Mouse (Mus musculus) limb, embryonic 11.5 days (tissue): ENCODE measurements around the gene H2-Ab1. TPM values are rescaled to one million over a fixed set of nuclear protein-coding genes. Genes with fewer than 3 reads are reported as not detected.
"Not testable (repeated sequence)": the region's sequence is repeated elsewhere in the genome, so short reads cannot be mapped to it uniquely, and the experiment has no call there.

Source experiments
- ATAC-seq: fragments of 200-750 bp; cut with Nextera tagmentation; 2 replicates; pipeline ENCODE4 v1.8.0; 2017; ENCODE audit warnings: low read depth; ENCODE audit not compliant: insufficient number of reproducible peaks, low FRiP score, low TSS enrichment
- DNase-seq: peaks from one replicate; pipeline ENCODE4 v3.0.0-alpha.2; 2015; ENCODE audit warnings: low spot score
- H3K27ac ChIP-seq: fragments of 300-500 bp; sonication (generic); replicated peaks from 2 replicates; pipeline ENCODE4 v1.5.1; 2014; ENCODE audit warnings: low read depth, mild to moderate bottlenecking, low read length
- H3K27me3 ChIP-seq: fragments of 300-500 bp; sonication (generic); 2 replicates; pipeline ENCODE4 v1.6.1; 2014; ENCODE audit warnings: mild to moderate bottlenecking, low read length, mixed read lengths; ENCODE audit not compliant: control insufficient read depth, insufficient read depth
- H3K36me3 ChIP-seq: fragments of 300-500 bp; sonication (generic); 2 replicates; pipeline ENCODE4 v1.6.1; 2014; ENCODE audit warnings: mild to moderate bottlenecking, low read length, moderate library complexity, mixed read lengths; ENCODE audit not compliant: control insufficient read depth, insufficient read depth
- H3K4me1 ChIP-seq: fragments of 300-500 bp; sonication (generic); 2 replicates; pipeline ENCODE4 v1.6.1; 2014; ENCODE audit warnings: low read length, mixed read lengths; ENCODE audit not compliant: control insufficient read depth, insufficient read depth
- H3K4me2 ChIP-seq: fragments of 300-500 bp; sonication (generic); 2 replicates; pipeline ENCODE4 v1.6.1; 2014; ENCODE audit warnings: low read depth, mild to moderate bottlenecking, moderate library complexity; ENCODE audit not compliant: severe bottlenecking
- H3K4me3 ChIP-seq: fragments of 300-500 bp; sonication (generic); 2 replicates; pipeline ENCODE4 v1.5.1; 2014; ENCODE audit warnings: low read depth, low read length
- H3K9ac ChIP-seq: fragments of 300-500 bp; sonication (generic); 2 replicates; pipeline ENCODE4 v1.6.1; 2014; ENCODE audit warnings: mild to moderate bottlenecking, low read length
- H3K9me3 ChIP-seq: fragments of 300-500 bp; sonication (generic); 2 replicates; pipeline ENCODE4 v1.6.1; 2016; ENCODE audit warnings: low read length; ENCODE audit not compliant: control insufficient read depth
- WGBS: fragments of 180-500 bp; shearing (Covaris S2); extraction: QIAGEN DNeasy Blood & Tissue Kit; methylation state at CpG from one replicate; pipeline ENCODE4 v1.1.7; 2014; 5-methylcytosine and 5-hydroxymethylcytosine counted together
- polyA plus RNA-seq: library from polyadenylated mRNA; unstranded; fragments of >200 nt; fragmentation: Nextera tagmentation; extraction: Ambion mirVana; gene quantifications from 2 replicates; pipeline ENCODE4 v1.2.1, GENCODE M21; 2014

H2-Ab1 gene
- polyA plus RNA-seq, 1 experiment from 2014 or later = 4.5 TPM

GRCm38 (mm10) chr17:34309225-34309624 is 51.7 kb downstream of the H2-Ab1 start:
- Histone ChIP-seq H3K27ac (peak overlapping the region; percentile 37; the same call in 1 of the 2 replicates), H3K4me1 (no peaks in the 10 kb centered on the region), H3K4me3 (peak overlapping the region; percentile 55), H3K9ac (peak overlapping the region; percentile 62), H3K27me3 (no peaks in the 10 kb centered on the region), H3K4me2 (peak overlapping the region; percentile 55), H3K36me3 (no peaks in the 10 kb centered on the region), H3K9me3 (no peaks in the 10 kb centered on the region)
- no peak for DNase-seq
- 32% methylated on average over 10 of the region's 10 CpGs for WGBS
- no peak for ATAC-seq

DNA sequence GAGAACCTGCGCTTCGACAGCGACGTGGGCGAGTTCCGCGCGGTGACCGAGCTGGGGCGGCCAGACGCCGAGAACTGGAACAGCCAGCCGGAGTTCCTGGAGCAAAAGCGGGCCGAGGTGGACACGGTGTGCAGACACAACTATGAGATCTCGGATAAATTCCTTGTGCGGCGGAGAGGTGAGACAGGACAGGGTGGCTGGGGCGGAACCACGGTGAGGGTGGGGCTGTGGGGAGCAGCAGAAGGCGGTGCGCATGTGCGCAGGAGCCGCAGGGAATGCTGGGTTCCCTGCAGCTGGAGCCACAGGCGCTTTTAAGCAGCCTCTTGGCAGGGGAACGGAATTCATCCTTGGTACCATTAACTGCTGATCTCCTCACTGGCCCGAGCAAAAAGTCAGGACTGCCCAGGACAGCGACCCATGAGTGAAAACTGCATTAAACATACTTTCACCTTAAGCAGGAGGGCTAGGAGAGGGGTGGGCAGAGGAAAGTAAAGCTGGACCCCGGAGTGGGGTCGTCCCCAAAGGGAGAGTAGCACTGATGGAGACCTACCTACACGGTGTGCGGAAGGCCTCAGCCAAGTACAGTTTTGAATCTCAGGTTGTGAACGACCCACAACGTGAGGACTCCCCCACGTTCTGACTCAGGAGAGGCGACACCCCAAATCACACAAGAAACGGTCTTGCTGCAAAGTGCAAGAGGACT is 52.3 kb downstream of the H2-Ab1 start:
- 23% methylated on average over 38 of the region's 38 CpGs for WGBS
- no peaks in the 10 kb centered on the region for H3K36me3 ChIP-seq
- H3K4me2 ChIP-seq = peak overlapping the region; percentile 55
- peak; percentile 76 for DNase-seq
- H3K27ac ChIP-seq = peak overlapping the region; percentile 37; the same call in 1 of the 2 replicates
- no peaks in the 10 kb centered on the region for H3K27me3 ChIP-seq
- peak overlapping the region; percentile 66 for H3K9ac ChIP-seq
- H3K4me3 ChIP-seq = peak overlapping the region; percentile 55
- no peaks in the 10 kb centered on the region for H3K4me1 ChIP-seq
- peak; percentile 62; the same call in 1 of the 2 replicates for ATAC-seq
- no peaks in the 10 kb centered on the region for H3K9me3 ChIP-seq

- DNase-seq, H3K27me3 ChIP-seq, H3K36me3 ChIP-seq, H3K27ac ChIP-seq, H3K9me3 ChIP-seq, ATAC-seq, H3K4me2 ChIP-seq, H3K9ac ChIP-seq, H3K4me1 ChIP-seq, H3K4me3 ChIP-seq: not testable (repeated sequence)
- 78% methylated on average over 3 of the region's 3 CpGs for WGBS
These were observed 53.0 kb downstream of the H2-Ab1 start for GRCm38 (mm10) chr17:34310526-34310925.

GRCm38 (mm10) chr17:34312185-34312584 is 54.7 kb downstream of the H2-Ab1 start:
- no peaks in the 10 kb centered on the region for H3K27me3 ChIP-seq
- no peak overlapping the region for H3K27ac ChIP-seq
- 82% methylated on average over 1 of the region's 1 CpGs for WGBS
- no peaks in the 10 kb centered on the region for H3K4me1 ChIP-seq
- H3K4me2 ChIP-seq = no peak overlapping the region
- no peaks in the 10 kb centered on the region for H3K9me3 ChIP-seq
- H3K9ac ChIP-seq = no peak overlapping the region
- no peaks in the 10 kb centered on the region for H3K36me3 ChIP-seq
- no peak for DNase-seq
- H3K4me3 ChIP-seq = no peak overlapping the region
- no peak for ATAC-seq

DNA sequence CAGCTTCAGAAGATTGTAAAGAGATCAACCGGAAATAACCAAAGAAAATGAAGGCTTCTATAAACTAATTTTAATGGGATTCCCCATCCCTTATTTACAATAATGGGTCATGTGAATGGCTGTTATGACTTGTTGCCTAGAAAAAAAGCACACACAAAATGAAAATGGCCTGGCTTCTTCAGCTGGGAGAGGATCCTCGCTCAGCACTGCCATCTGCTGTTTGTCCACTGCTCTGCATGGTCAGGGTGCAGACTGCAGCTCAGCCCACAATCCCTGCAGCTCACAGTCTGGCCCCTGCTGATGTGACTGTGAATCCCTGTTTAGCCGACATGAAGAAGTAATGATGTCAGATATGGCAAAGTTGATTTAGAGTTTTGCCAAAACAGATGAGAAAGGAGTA is 55.9 kb downstream of the H2-Ab1 start:
- DNase-seq = peak; percentile 87
- no peak overlapping the region for H3K27ac ChIP-seq
- WGBS = 43% methylated on average over 3 of the region's 3 CpGs
- no peaks in the 10 kb centered on the region for H3K9me3 ChIP-seq
- no peaks in the 10 kb centered on the region for H3K36me3 ChIP-seq
- no peaks in the 10 kb centered on the region for H3K4me1 ChIP-seq
- no peak overlapping the region for H3K4me2 ChIP-seq
- no peaks in the 10 kb centered on the region for H3K27me3 ChIP-seq
- no peak for ATAC-seq
- H3K4me3 ChIP-seq = no peak overlapping the region
- no peak overlapping the region for H3K9ac ChIP-seq

- no peak for ATAC-seq
- WGBS = 76% methylated on average over 9 of the region's 9 CpGs
- Histone ChIP-seq H3K9ac (no peak overlapping the region), H3K27ac (no peak overlapping the region), H3K4me2 (no peak overlapping the region), H3K27me3 (no peaks in the 10 kb centered on the region), H3K9me3 (no peaks in the 10 kb centered on the region), H3K4me3 (no peak overlapping the region), H3K4me1 (no peaks in the 10 kb centered on the region), H3K36me3 (no peaks in the 10 kb centered on the region)
- DNase-seq = no peak
These were observed 56.8 kb downstream of the H2-Ab1 start for GRCm38 (mm10) chr17:34314286-34314685.

GRCm38 (mm10) chr17:34315512-34315911 is 58.0 kb downstream of the H2-Ab1 start:
- DNase-seq (no peak), ATAC-seq (no peak)
- Histone ChIP-seq H3K4me3 (no peak overlapping the region), H3K9ac (no peak overlapping the region), H3K27ac (no peak overlapping the region), H3K4me1 (no peaks in the 10 kb centered on the region), H3K9me3 (no peaks in the 10 kb centered on the region), H3K4me2 (no peak overlapping the region), H3K36me3 (no peaks in the 10 kb centered on the region), H3K27me3 (no peaks in the 10 kb centered on the region)
- 71% methylated on average over 1 of the region's 1 CpGs for WGBS

GRCm38 (mm10) chr17:34316697-34317096 is 59.2 kb downstream of the H2-Ab1 start:
- H3K9ac ChIP-seq = no peak overlapping the region
- no peak for DNase-seq
- no peaks in the 10 kb centered on the region for H3K9me3 ChIP-seq
- no peak overlapping the region for H3K27ac ChIP-seq
- 77% methylated on average over 2 of the region's 2 CpGs for WGBS
- no peak overlapping the region for H3K4me2 ChIP-seq
- H3K4me1 ChIP-seq = no peaks in the 10 kb centered on the region
- H3K27me3 ChIP-seq = no peaks in the 10 kb centered on the region
- no peak overlapping the region for H3K4me3 ChIP-seq
- no peak for ATAC-seq
- no peaks in the 10 kb centered on the region for H3K36me3 ChIP-seq

DNA sequence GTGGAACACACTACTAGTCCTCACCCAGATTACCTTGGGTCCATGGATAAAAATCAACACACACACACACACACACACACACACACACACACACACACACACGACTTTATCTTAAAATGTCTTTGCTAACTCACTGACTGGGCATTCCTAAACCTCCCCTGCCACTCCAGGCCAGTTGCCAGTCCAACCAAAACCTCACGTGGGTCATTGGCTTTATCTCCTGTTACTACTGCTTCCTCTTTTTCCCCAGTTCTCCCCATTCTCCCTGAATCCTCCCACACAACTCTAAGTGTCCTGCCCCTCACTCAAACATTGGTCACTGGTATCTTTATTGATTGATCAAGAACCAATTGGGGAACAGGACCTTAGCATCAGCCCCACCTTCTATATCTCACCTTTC is 59.8 kb downstream of the H2-Ab1 start:
- Histone ChIP-seq H3K36me3 (no peaks in the 10 kb centered on the region), H3K27ac (no peak overlapping the region), H3K4me2 (no peak overlapping the region), H3K9me3 (no peaks in the 10 kb centered on the region), H3K27me3 (no peaks in the 10 kb centered on the region), H3K4me1 (no peaks in the 10 kb centered on the region), H3K9ac (no peak overlapping the region), H3K4me3 (no peak overlapping the region)
- DNase-seq = no peak
- WGBS = 46% methylated on average over 2 of the region's 2 CpGs
- no peak for ATAC-seq
